Mouse (Mus musculus) mammary gland, adult 2 months (tissue): ENCODE results near the gene Tmem161a. TPM values are rescaled to one million over a fixed set of nuclear protein-coding genes. Genes with fewer than 3 reads are reported as not detected.

ENCODE experiments used
- polyA plus RNA-seq: library from polyadenylated mRNA; depleted of rRNA; stranded (reverse); fragments of >200 nt; gene quantifications from 2 replicates; pipeline ENCODE4 v1.2.3, GENCODE M21; 2012; ENCODE audit warnings: low replicate concordance; rRNA removed

Tmem161a gene
- polyA plus RNA-seq, result 108 and 160 TPM in 2 replicates

GRCm38 (mm10) chr8:70172043-70172681 is at the start of gene Tmem161a:
Tmem161a (plus strand) TSS chr8:70172356.

GRCm38 (mm10) chr8:70131166-70131883 is 40.8 kb upstream of the Tmem161a start, which contains the start of gene Nr2c2ap:
Nr2c2ap (plus strand) TSS chr8:70131333.

GRCm38 (mm10) chr8:70139026-70139857 is 32.9 kb upstream of the Tmem161a start, which contains the start of the genes Rfxank, Borcs8 and Mef2b:
Rfxank (minus strand) TSS chr8:70139154.
Borcs8 (plus strand) TSS chr8:70139499.
Mef2b (plus strand) TSS chr8:70139711.

GRCm38 (mm10) chr8:70212112-70213055 is 40.2 kb downstream of the Tmem161a start, which contains the start of gene Slc25a42:
Slc25a42 (minus strand) TSS chr8:70212305.

Other genes starting within 250 kb of the Tmem161a start
- 53.8 and 76.8 TPM in 2 replicates for gene Gatad2a, start 176.0 kb upstream of the Tmem161a start, polyA plus RNA-seq
- gene Mau2, start 129.6 kb upstream of the Tmem161a start, polyA plus RNA-seq, result 88.8 and 102 TPM in 2 replicates
- 8.4 and 9.6 TPM in 2 replicates for gene Sugp1, start 129.5 kb upstream of the Tmem161a start, polyA plus RNA-seq
- 2.8 and 3.8 TPM in 2 replicates for gene Tm6sf2, start 99.4 kb upstream of the Tmem161a start, polyA plus RNA-seq
- 0.31 and 0.65 TPM in 2 replicates for gene Hapln4, start 88.9 kb upstream of the Tmem161a start, polyA plus RNA-seq
- gene Ncan, start 51.5 kb upstream of the Tmem161a start, polyA plus RNA-seq, result 0.36 and 0.73 TPM in 2 replicates
- gene Nr2c2ap, start 41.0 kb upstream of the Tmem161a start, polyA plus RNA-seq, result 11.8 and 12.8 TPM in 2 replicates
- 27.4 and 34.3 TPM in 2 replicates for gene Rfxank, start 33.2 kb upstream of the Tmem161a start, polyA plus RNA-seq
- 98.4 and 104 TPM in 2 replicates for gene Borcs8, start 32.9 kb upstream of the Tmem161a start, polyA plus RNA-seq
- 0.29 and 3.7 TPM in 2 replicates for gene Mef2b, start 32.6 kb upstream of the Tmem161a start, polyA plus RNA-seq
- gene Slc25a42, start 39.9 kb downstream of the Tmem161a start, polyA plus RNA-seq, result 37.9 and 68.3 TPM in 2 replicates
- 35.9 and 45.8 TPM in 2 replicates for gene Sugp2, start 61.9 kb downstream of the Tmem161a start, polyA plus RNA-seq
- 16.3 and 19.1 TPM in 2 replicates for gene Armc6, start 62.1 kb downstream of the Tmem161a start, polyA plus RNA-seq
- gene Homer3, start 110.5 kb downstream of the Tmem161a start, polyA plus RNA-seq, result 28.4 and 42.3 TPM in 2 replicates
- 43.0 and 47.9 TPM in 2 replicates for gene Ddx49, start 130.1 kb downstream of the Tmem161a start, polyA plus RNA-seq
- 262 and 364 TPM in 2 replicates for gene Cope, start 130.2 kb downstream of the Tmem161a start, polyA plus RNA-seq
- gene Cers1, start 143.4 kb downstream of the Tmem161a start, polyA plus RNA-seq, result 1.1 and 8.3 TPM in 2 replicates
- 2.9 TPM in 1 of 2 replicates, not detected in the other for gene Gdf1, start 157.5 kb downstream of the Tmem161a start, polyA plus RNA-seq
- 23.8 and 44.2 TPM in 2 replicates for gene Upf1, start 180.9 kb downstream of the Tmem161a start, polyA plus RNA-seq
- gene Comp, start 201.2 kb downstream of the Tmem161a start, polyA plus RNA-seq, result 1.1 TPM in 2 replicates